In the genomic region with DNA sequence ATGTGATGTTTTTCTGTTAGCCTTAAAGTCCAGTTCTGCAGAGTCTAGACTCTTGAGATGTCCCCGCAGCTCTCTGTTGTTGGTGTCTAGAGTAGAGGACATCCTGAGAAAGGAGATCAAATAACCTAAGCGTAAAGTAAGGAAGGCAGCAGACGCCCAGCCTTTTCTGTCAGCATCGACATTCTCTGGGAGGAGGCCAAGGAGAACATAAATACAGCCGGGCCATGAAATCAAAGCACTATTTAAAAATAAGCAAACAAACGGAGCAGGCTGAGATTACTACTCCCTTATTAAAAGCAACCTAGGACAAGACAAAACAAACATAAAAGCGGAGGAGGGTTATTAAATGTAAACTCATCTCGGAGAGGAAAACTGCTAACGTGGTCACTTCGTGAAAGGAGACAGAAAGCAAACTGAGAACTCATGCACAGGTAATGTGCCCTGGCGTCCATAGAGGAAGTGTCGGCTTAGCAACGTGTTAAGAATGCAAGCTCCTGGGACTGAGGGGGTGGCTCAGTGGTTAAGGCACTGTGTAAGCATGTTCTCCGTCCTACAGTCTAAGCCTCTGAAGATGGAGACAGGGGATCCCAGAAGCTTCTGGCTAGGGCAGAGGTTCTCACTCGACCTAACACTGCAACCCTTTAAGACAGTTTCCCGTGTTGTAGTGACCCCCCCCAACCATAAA, we compare ENCODE assay signal across 22 mouse cellular contexts. TPM values are rescaled to one million over a fixed set of nuclear protein-coding genes. Genes with fewer than 3 reads are reported as not detected.
DNase-seq lines count a peak whose midpoint lies in the region; ATAC-seq and TF ChIP-seq lines count a peak whose summit lies in the region.
"Had no signal": no experiment of that assay in that cellular context is flagged by ENCODE, and none has a peak within 500 bp of the region (broad histone marks: within the 10 kb centered on the region; RNA-seq: fewer than 3 reads in every experiment).

No protein-coding gene starts in this region.

- H3K4me1 ChIP-seq in embryonic facial prominence, embryonic 13.5 days = peaks cover 32% of the 10 kb centered on the region
- H3K4me1 ChIP-seq in embryonic facial prominence, embryonic 10.5 days = peaks cover 28% of the 10 kb centered on the region
- peaks cover 6% of the 10 kb centered on the region; the same call in 1 of the 2 replicates for H3K4me1 ChIP-seq in kidney, postnatal 0 days (replicated peaks; ENCODE audit: insufficient read depth, low read length)
- no peaks in the 10 kb centered on the region for H3K4me1 ChIP-seq in midbrain, embryonic 16.5 days (ENCODE audit: control insufficient read depth, insufficient read depth, low read length)
- no peaks in the 10 kb centered on the region for H3K4me1 ChIP-seq in midbrain, embryonic 13.5 days (replicated peaks)
- H3K4me1 ChIP-seq: forebrain, embryonic 13.5 days; midbrain, embryonic 12.5 days had no signal

- no peaks in the 10 kb centered on the region for H3K27me3 ChIP-seq in embryonic facial prominence, embryonic 13.5 days
- H3K27me3 ChIP-seq in embryonic facial prominence, embryonic 10.5 days (replicated peaks; ENCODE audit: low read depth, poor library complexity, severe bottlenecking) = no peaks in the 10 kb centered on the region
- no peaks in the 10 kb centered on the region for H3K27me3 ChIP-seq in kidney, postnatal 0 days (ENCODE audit: insufficient read depth, low read length)
- H3K27me3 ChIP-seq in midbrain, embryonic 16.5 days (ENCODE audit: control insufficient read depth, insufficient read depth, low read depth, low read length) = no peaks in the 10 kb centered on the region
- H3K27me3 ChIP-seq in midbrain, embryonic 13.5 days = no peaks in the 10 kb centered on the region
- H3K27me3 ChIP-seq: forebrain, embryonic 13.5 days; midbrain, embryonic 12.5 days had no signal

- TF ChIP-seq CTCF in kidney, postnatal 0 days (IDR thresholded peaks at IDR 0.05; ENCODE audit: low read depth) = no peak

- ATAC-seq in embryonic facial prominence, embryonic 13.5 days (ENCODE audit: insufficient number of reproducible peaks, insufficient read depth, low FRiP score, low TSS enrichment, low read depth) = 0 out of 2 replicates have a peak, but pooled peaks have one; percentile 30
- no peak for ATAC-seq in kidney, postnatal 0 days (replicated peaks; ENCODE audit: low FRiP score, low read depth)
- 0 out of 2 replicates have a peak, but pooled peaks have one; percentile 36 for ATAC-seq in midbrain, embryonic 16.5 days
- ATAC-seq in midbrain, embryonic 13.5 days = no peak
- ATAC-seq in megakaryocyte progenitor cell, adult 5-6 weeks (replicated peaks; ENCODE audit: poor library complexity) = no peak
- ATAC-seq: CD4-positive, CD25-positive, alpha-beta regulatory T cell, adult 4 months; forebrain, embryonic 13.5 days; hindbrain, postnatal 0 days had no signal

- H3K9ac ChIP-seq in embryonic facial prominence, embryonic 13.5 days = no peak overlapping the region
- no peak overlapping the region for H3K9ac ChIP-seq in kidney, postnatal 0 days (ENCODE audit: low read depth, low read length)
- no peak overlapping the region for H3K9ac ChIP-seq in midbrain, embryonic 16.5 days (ENCODE audit: low read depth, low read length)
- H3K9ac ChIP-seq in midbrain, embryonic 13.5 days (replicated peaks) = no peak overlapping the region
- H3K9ac ChIP-seq: forebrain, embryonic 13.5 days; midbrain, embryonic 12.5 days had no signal

- H3K36me3 ChIP-seq in embryonic facial prominence, embryonic 13.5 days = no peaks in the 10 kb centered on the region
- no peaks in the 10 kb centered on the region for H3K36me3 ChIP-seq in embryonic facial prominence, embryonic 10.5 days (replicated peaks)
- no peaks in the 10 kb centered on the region for H3K36me3 ChIP-seq in kidney, postnatal 0 days (ENCODE audit: insufficient read depth, low read length)
- no peaks in the 10 kb centered on the region for H3K36me3 ChIP-seq in midbrain, embryonic 16.5 days (ENCODE audit: control insufficient read depth, insufficient read depth, low read length)
- no peaks in the 10 kb centered on the region for H3K36me3 ChIP-seq in midbrain, embryonic 13.5 days
- H3K36me3 ChIP-seq: midbrain, embryonic 12.5 days had no signal

- no peak overlapping the region for H3K4me3 ChIP-seq in embryonic facial prominence, embryonic 13.5 days
- H3K4me3 ChIP-seq in embryonic facial prominence, embryonic 10.5 days = no peak overlapping the region
- no peak overlapping the region for H3K4me3 ChIP-seq in kidney, postnatal 0 days (replicated peaks; ENCODE audit: low read depth, low read length)
- H3K4me3 ChIP-seq in midbrain, embryonic 16.5 days (ENCODE audit: low read depth, low read length) = no peak overlapping the region
- no peak overlapping the region for H3K4me3 ChIP-seq in midbrain, embryonic 13.5 days (replicated peaks)
- H3K4me3 ChIP-seq: forebrain, embryonic 13.5 days; midbrain, embryonic 12.5 days had no signal

- no peaks in the 10 kb centered on the region for H3K9me3 ChIP-seq in embryonic facial prominence, embryonic 13.5 days
- no peaks in the 10 kb centered on the region for H3K9me3 ChIP-seq in embryonic facial prominence, embryonic 10.5 days
- no peaks in the 10 kb centered on the region for H3K9me3 ChIP-seq in kidney, postnatal 0 days (replicated peaks; ENCODE audit: low read length)
- no peaks in the 10 kb centered on the region for H3K9me3 ChIP-seq in midbrain, embryonic 16.5 days (replicated peaks; ENCODE audit: control insufficient read depth, low read length, poor library complexity, severe bottlenecking)
- no peaks in the 10 kb centered on the region for H3K9me3 ChIP-seq in midbrain, embryonic 13.5 days
- H3K9me3 ChIP-seq: forebrain, embryonic 13.5 days; midbrain, embryonic 12.5 days had no signal

- no peak overlapping the region for H3K27ac ChIP-seq in embryonic facial prominence, embryonic 13.5 days
- no peak overlapping the region for H3K27ac ChIP-seq in embryonic facial prominence, embryonic 10.5 days (replicated peaks)
- H3K27ac ChIP-seq in kidney, postnatal 0 days = no peak overlapping the region
- H3K27ac ChIP-seq in midbrain, embryonic 16.5 days (ENCODE audit: low read length) = no peak overlapping the region
- H3K27ac ChIP-seq in midbrain, embryonic 13.5 days = no peak overlapping the region
- H3K27ac ChIP-seq: forebrain, embryonic 13.5 days; hindbrain, postnatal 0 days; macrophage; midbrain, embryonic 12.5 days had no signal

- WGBS in embryonic facial prominence, embryonic 13.5 days = 55% methylated on average over 16 of the region's 16 CpGs
- WGBS in embryonic facial prominence, embryonic 10.5 days = 66% methylated on average over 16 of the region's 16 CpGs
- WGBS in kidney, postnatal 0 days = 21% methylated on average over 16 of the region's 16 CpGs
- WGBS in midbrain, embryonic 16.5 days = 73% methylated on average over 16 of the region's 16 CpGs
- 75% methylated on average over 16 of the region's 16 CpGs for WGBS in midbrain, embryonic 13.5 days

- no peak overlapping the region for H3K4me2 ChIP-seq in embryonic facial prominence, embryonic 13.5 days
- peak overlapping the region; percentile 31 for H3K4me2 ChIP-seq in kidney, postnatal 0 days (ENCODE audit: low read length)
- no peak overlapping the region for H3K4me2 ChIP-seq in midbrain, embryonic 16.5 days (ENCODE audit: low read length)
- H3K4me2 ChIP-seq in midbrain, embryonic 13.5 days (replicated peaks) = no peak overlapping the region
- H3K4me2 ChIP-seq: forebrain, embryonic 13.5 days; liver, embryonic 11.5 days; midbrain, embryonic 12.5 days had no signal

- no peak for DNase-seq in embryonic facial prominence, embryonic 10.5 days (ENCODE audit: low spot score)
- DNase-seq in kidney, postnatal 0 days (ENCODE audit: low spot score) = peak; percentile 71
- no peak for DNase-seq in kidney, postnatal 10 days
- no peak for DNase-seq in right cerebral cortex, adult 18-20 months
- DNase-seq: cerebellum, postnatal 10 days; gastrocnemius, postnatal 25 days; heart, postnatal 36 days; kidney, adult 9 months; layer of hippocampus, adult 9-11 months; spleen, adult 18-20 months; thymus, postnatal 14 days had no signal

RNA-seq across cellular contexts. Expression of gene Proser2, which starts 34.7 kb away (rescaled TPM):
- 9.4 and 10.1 TPM in 2 replicates for polyA plus RNA-seq in embryonic facial prominence, embryonic 13.5 days (2015; fragmentation: Nextera tagmentation; extraction: Ambion mirVana)
- 3.6 and 4.4 TPM in 2 replicates for polyA plus RNA-seq in embryonic facial prominence, embryonic 10.5 days (2016; fragmentation: Nextera tagmentation; extraction: Ambion mirVana)
- 16.7 and 17.0 TPM in 2 replicates for polyA plus RNA-seq in kidney, postnatal 0 days (2015; fragmentation: Nextera tagmentation; extraction: Ambion mirVana)
- 5.4 and 7.2 TPM in 2 replicates for polyA plus RNA-seq in midbrain, embryonic 16.5 days (2015; fragmentation: Nextera tagmentation; extraction: Ambion mirVana)
- 3.3 and 3.4 TPM in 2 replicates for polyA plus RNA-seq in midbrain, embryonic 13.5 days (2015; fragmentation: Nextera tagmentation; extraction: Ambion mirVana)
- total RNA-seq in megakaryocyte progenitor cell, adult 5-6 weeks (2015) = 0.15 TPM in 1 of 2 replicates, not detected in the other
- total RNA-seq in megakaryocyte progenitor cell, adult 5-6 weeks (2017) = not detected in 2 replicates
- total RNA-seq: MEL had no signal
- polyA plus RNA-seq: macrophage had no signal

RNA-seq across cellular contexts. Expression of gene Echdc3, which starts 48.1 kb away (rescaled TPM):
- 3.0 and 3.6 TPM in 2 replicates for polyA plus RNA-seq in embryonic facial prominence, embryonic 13.5 days (2015; fragmentation: Nextera tagmentation; extraction: Ambion mirVana)
- polyA plus RNA-seq in embryonic facial prominence, embryonic 10.5 days (2016; fragmentation: Nextera tagmentation; extraction: Ambion mirVana) = 2.5 and 3.1 TPM in 2 replicates
- 15.1 and 16.0 TPM in 2 replicates for polyA plus RNA-seq in kidney, postnatal 0 days (2015; fragmentation: Nextera tagmentation; extraction: Ambion mirVana)
- polyA plus RNA-seq in midbrain, embryonic 16.5 days (2015; fragmentation: Nextera tagmentation; extraction: Ambion mirVana) = 1.1 and 1.5 TPM in 2 replicates
- polyA plus RNA-seq in midbrain, embryonic 13.5 days (2015; fragmentation: Nextera tagmentation; extraction: Ambion mirVana) = 1.9 and 2.3 TPM in 2 replicates
- total RNA-seq in megakaryocyte progenitor cell, adult 5-6 weeks (2015) = 1.2 and 2.4 TPM in 2 replicates
- 0.41 and 1.5 TPM in 2 replicates for total RNA-seq in megakaryocyte progenitor cell, adult 5-6 weeks (2017)
- total RNA-seq: MEL had no signal
- polyA plus RNA-seq: CD4-positive, CD25-positive, alpha-beta regulatory T cell, adult 4 months had no signal

Comparison
In these comparisons a context has a peak if more than half of its experiments do, and no peak if none do; other contexts are left out.
1. ATAC-seq: peak in embryonic facial prominence, embryonic 13.5 days (single experiment) and midbrain, embryonic 16.5 days (single experiment); none in kidney, postnatal 0 days (single experiment), midbrain, embryonic 13.5 days (single experiment) and megakaryocyte progenitor cell, adult 5-6 weeks (single experiment).